Comparison of ENCODE assay signal across 7 mouse cellular contexts in the genomic region with DNA sequence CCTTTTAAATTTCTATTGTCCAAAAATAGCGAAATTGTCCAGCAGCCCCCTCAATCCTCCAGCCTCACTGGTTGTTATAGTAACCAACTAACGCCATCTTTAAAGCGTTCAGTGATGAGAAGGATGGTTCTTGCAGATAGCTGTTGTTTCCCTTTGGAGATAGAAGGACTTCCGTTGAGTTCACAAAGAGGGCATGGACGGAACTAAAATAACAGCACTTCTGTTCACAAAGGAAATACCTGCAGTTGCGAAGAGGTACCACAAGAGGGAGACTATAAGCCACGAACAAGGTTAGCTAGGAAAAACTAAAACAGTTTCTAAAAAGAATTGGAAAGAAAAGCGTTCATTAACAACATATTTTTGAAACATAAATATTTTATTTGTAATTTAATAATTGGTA.
DNase-seq lines count a peak whose midpoint lies in the region; ATAC-seq and TF ChIP-seq lines count a peak whose summit lies in the region.

No protein-coding gene starts in this region.

- 20% methylated on average over 8 of the region's 8 CpGs for WGBS in spleen, adult 2 months
- 26% methylated on average over 8 of the region's 8 CpGs for WGBS in liver, postnatal 0 days (ENCODE audit: insufficient replicate concordance)

- TF ChIP-seq CTCF in spleen, adult 2 months (IDR thresholded peaks at IDR 0.05; ENCODE audit: extremely low read depth, insufficient read depth, insufficient read length, insufficient replicate concordance) = no peak
- TF ChIP-seq CTCF in liver, postnatal 0 days (IDR thresholded peaks at IDR 0.05; ENCODE audit: low read depth) = peak; percentile 76

- no peaks in the 10 kb centered on the region for H3K4me1 ChIP-seq in spleen, adult 2 months (ENCODE audit: control insufficient read depth, insufficient read depth, insufficient read length)
- H3K4me1 ChIP-seq in liver, postnatal 0 days (ENCODE audit: insufficient read depth) = no peaks in the 10 kb centered on the region

- no peak for TF ChIP-seq POLR2A in spleen, adult 2 months (IDR thresholded peaks at IDR 0.05; ENCODE audit: low read depth, low read length)

- H3K4me2 ChIP-seq in liver, postnatal 0 days (ENCODE audit: low read depth, low read length) = no peak overlapping the region

- no peak for ATAC-seq in liver, postnatal 0 days

- H3K27ac ChIP-seq in spleen, adult 2 months (ENCODE audit: insufficient read depth, low read length) = no peak overlapping the region
- H3K27ac ChIP-seq in liver, postnatal 0 days (ENCODE audit: low read depth) = no peak overlapping the region

- no peaks in the 10 kb centered on the region for H3K9me3 ChIP-seq in liver, postnatal 0 days (ENCODE audit: low read length)

- no peaks in the 10 kb centered on the region for H3K27me3 ChIP-seq in spleen, adult 2 months (ENCODE audit: control insufficient read depth, insufficient read depth, low read length)
- H3K27me3 ChIP-seq in liver, postnatal 0 days (ENCODE audit: insufficient read depth, low read length) = no peaks in the 10 kb centered on the region

- H3K36me3 ChIP-seq in spleen, adult 2 months (ENCODE audit: control insufficient read depth, insufficient read depth, low read length) = no peaks in the 10 kb centered on the region
- no peaks in the 10 kb centered on the region for H3K36me3 ChIP-seq in liver, postnatal 0 days (replicated peaks; ENCODE audit: insufficient read depth, low read length)

- no peak for TF ChIP-seq EP300 in liver, postnatal 0 days (IDR thresholded peaks at IDR 0.05; ENCODE audit: low read depth)

- DNase-seq in spleen, adult 2 months (ENCODE audit: low read depth in 1 of 2, low spot score in 2 of 2) = peak; percentile 9 to 40
- no peak for DNase-seq in spleen, adult 12 weeks (ENCODE audit: low spot score)
- DNase-seq in adrenal gland, adult 2 months = peak; percentile 44
- peak; percentile 47 for DNase-seq in embryo, embryonic 9.5 days (ENCODE audit: extremely low spot score)
- DNase-seq in kidney, adult 8-10 months = peak; percentile 28 to 59
- peak; percentile 24 for DNase-seq in liver, postnatal 0 days
- DNase-seq in right cerebral cortex, postnatal 14 days = peak; percentile 43

- H3K9ac ChIP-seq in liver, postnatal 0 days (replicated peaks) = no peak overlapping the region

- no peak overlapping the region for H3K4me3 ChIP-seq in spleen, adult 2 months (ENCODE audit: extremely low read depth, insufficient read depth, insufficient read length)
- H3K4me3 ChIP-seq in liver, postnatal 0 days (ENCODE audit: low read depth, low read length) = no peak overlapping the region
